Mouse (Mus musculus) thymus, adult 2 months (tissue): ENCODE measurements around the gene Mogat2. TPM values are rescaled to one million over a fixed set of nuclear protein-coding genes. Genes with fewer than 3 reads are reported as not detected.

Source experiments
- DNase-seq: peaks from one replicate; pipeline ENCODE4 v3.0.0; 2021
- H3K27ac ChIP-seq: fragments of 200-500 bp; 2 replicates; pipeline ENCODE4 v1.5.1; 2012; ENCODE audit warnings: low read length, control low read depth; ENCODE audit not compliant: control insufficient read depth, insufficient read depth
- H3K27me3 ChIP-seq: fragments of 200-500 bp; 2 replicates; pipeline ENCODE4 v1.6.1; 2012; ENCODE audit warnings: mild to moderate bottlenecking, low read length, moderate library complexity, mixed read lengths; ENCODE audit not compliant: control insufficient read depth, insufficient read depth
- H3K36me3 ChIP-seq: fragments of 200-500 bp; 2 replicates; pipeline ENCODE4 v1.6.1; 2012; ENCODE audit warnings: mild to moderate bottlenecking, low read length, moderate library complexity; ENCODE audit not compliant: control insufficient read depth, insufficient read depth
- H3K4me1 ChIP-seq: fragments of 200-500 bp; replicated peaks from 2 replicates; pipeline ENCODE4 v1.6.1; 2012; ENCODE audit warnings: low read length; ENCODE audit not compliant: control insufficient read depth, insufficient read depth
- H3K4me3 ChIP-seq: fragments of 200-500 bp; 2 replicates; pipeline ENCODE4 v1.5.1; 2012; ENCODE audit warnings: mild to moderate bottlenecking, low read length, control low read depth, moderate library complexity; ENCODE audit not compliant: control insufficient read depth, insufficient read depth
- CTCF ChIP-seq: fragments of 200-500 bp; IDR thresholded peaks from 2 replicates; pipeline ENCODE4 v1.5.1; 2012; ENCODE audit warnings: mild to moderate bottlenecking, control low read depth, low read length, moderate library complexity, borderline replicate concordance; ENCODE audit not compliant: control insufficient read depth, poor library complexity, insufficient read depth; ENCODE audit errors: extremely low read depth
- POLR2A ChIP-seq: fragments of 200-500 bp; IDR thresholded peaks from 2 replicates; pipeline ENCODE4 v1.6.1; 2012; ENCODE audit warnings: mild to moderate bottlenecking, low read length, control low read depth, moderate library complexity; ENCODE audit not compliant: control insufficient read depth, poor library complexity, insufficient read depth; ENCODE audit errors: extremely low read depth
- WGBS: fragments of 180-500 bp; shearing (Covaris S2); methylation state at CpG from one replicate; pipeline ENCODE4 v1.1.7; 2018; 5-methylcytosine and 5-hydroxymethylcytosine counted together
- polyA plus RNA-seq: library from polyadenylated mRNA; depleted of rRNA; stranded (reverse); fragments of >200 nt; gene quantifications from 2 replicates; pipeline ENCODE4 v1.2.3, GENCODE M21; 2012; rRNA removed

Gene Mogat2
- 0.32 and 0.61 TPM in 2 replicates for polyA plus RNA-seq

- H3K36me3 ChIP-seq = no peaks in the 10 kb centered on the region
- peaks cover 8% of the 10 kb centered on the region; the same call in 1 of the 2 replicates for H3K27me3 ChIP-seq
- no peaks in the 10 kb centered on the region for H3K4me1 ChIP-seq
- TF ChIP-seq CTCF = no peak
- TF ChIP-seq POLR2A = no peak
- no peak within 1 kb of the TSS for H3K27ac ChIP-seq
- DNase-seq = no peak
- H3K4me3 ChIP-seq = no peak within 1 kb of the TSS
- WGBS = 10% methylated on average over 13 of the region's 13 CpGs
These were observed at the start of gene Mogat2 for GRCm38 (mm10) chr7:99238417-99238816. Mogat2 (minus strand) TSS chr7:99238619.

- WGBS = 87% methylated on average over 3 of the region's 3 CpGs
- no peak for DNase-seq
- Histone ChIP-seq H3K4me1 (0 out of 2 replicates have a peak, but pooled peaks cover 4% of the 10 kb centered on the region), H3K27ac (no peak overlapping the region), H3K4me3 (no peak overlapping the region), H3K36me3 (no peaks in the 10 kb centered on the region), H3K27me3 (no peaks in the 10 kb centered on the region)
- no peak for TF ChIP-seq POLR2A
- no peak for TF ChIP-seq CTCF
These were observed 48.9 kb upstream of the Mogat2 start for GRCm38 (mm10) chr7:99287287-99287686.

GRCm38 (mm10) chr7:99279586-99279985, 41.2 kb upstream of the Mogat2 start:
- no peak for DNase-seq
- no peaks in the 10 kb centered on the region for H3K27me3 ChIP-seq
- no peak overlapping the region for H3K27ac ChIP-seq
- TF ChIP-seq POLR2A (no peak), CTCF (no peak)
- H3K4me1 ChIP-seq = no peaks in the 10 kb centered on the region
- no peak overlapping the region for H3K4me3 ChIP-seq
- WGBS = 90% methylated on average over 8 of the region's 8 CpGs
- no peaks in the 10 kb centered on the region for H3K36me3 ChIP-seq

GRCm38 (mm10) chr7:99278309-99278708, 39.9 kb upstream of the Mogat2 start:
- no peak for DNase-seq
- no peak overlapping the region for H3K27ac ChIP-seq
- no peaks in the 10 kb centered on the region for H3K4me1 ChIP-seq
- no peaks in the 10 kb centered on the region for H3K27me3 ChIP-seq
- H3K4me3 ChIP-seq = no peak overlapping the region
- TF ChIP-seq CTCF = no peak
- no peak for TF ChIP-seq POLR2A
- WGBS = 16% methylated on average over 8 of the region's 8 CpGs
- H3K36me3 ChIP-seq = no peaks in the 10 kb centered on the region

DNA sequence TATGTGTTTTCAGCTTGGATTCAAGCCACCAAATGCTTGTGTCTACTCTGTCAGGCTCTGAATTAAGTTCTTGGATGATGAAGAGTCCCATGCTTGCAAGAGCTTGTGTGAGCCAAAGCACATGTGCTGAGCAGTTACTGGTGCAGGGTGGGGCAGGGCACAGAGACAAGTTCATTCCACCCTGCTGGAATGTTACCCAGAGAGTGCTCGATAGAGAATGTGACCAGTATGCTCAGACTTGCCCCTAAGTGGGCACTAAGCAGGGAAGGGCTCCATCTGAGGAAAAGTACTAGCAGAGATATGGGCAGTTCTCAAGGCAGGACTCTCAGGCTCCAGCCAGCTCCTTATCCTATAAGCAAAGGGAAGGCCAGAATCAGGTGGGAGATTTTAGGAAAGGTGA, 38.3 kb upstream of the Mogat2 start:
- H3K27me3 ChIP-seq = no peaks in the 10 kb centered on the region
- H3K36me3 ChIP-seq = no peaks in the 10 kb centered on the region
- 83% methylated on average over 1 of the region's 1 CpGs for WGBS
- no peak for TF ChIP-seq CTCF
- DNase-seq = no peak
- H3K27ac ChIP-seq = no peak overlapping the region
- no peak overlapping the region for H3K4me3 ChIP-seq
- H3K4me1 ChIP-seq = no peaks in the 10 kb centered on the region

- Histone ChIP-seq H3K27me3 (no peaks in the 10 kb centered on the region; the same call in 1 of the 2 replicates), H3K4me3 (no peak overlapping the region), H3K27ac (no peak overlapping the region), H3K36me3 (no peaks in the 10 kb centered on the region), H3K4me1 (no peaks in the 10 kb centered on the region)
- TF ChIP-seq POLR2A (no peak), CTCF (no peak)
- DNase-seq = no peak
- 90% methylated on average over 6 of the region's 6 CpGs for WGBS
These were observed 36.7 kb upstream of the Mogat2 start for GRCm38 (mm10) chr7:99275131-99275530.

- Histone ChIP-seq H3K27me3 (peaks cover 8% of the 10 kb centered on the region), H3K27ac (no peak overlapping the region), H3K36me3 (no peaks in the 10 kb centered on the region), H3K4me3 (no peak overlapping the region), H3K4me1 (0 out of 2 replicates have a peak, but pooled peaks cover 3% of the 10 kb centered on the region)
- WGBS = 49% methylated on average over 9 of the region's 9 CpGs
- DNase-seq = no peak
- TF ChIP-seq CTCF = no peak
- TF ChIP-seq POLR2A = no peak
These were observed 33.2 kb upstream of the Mogat2 start for GRCm38 (mm10) chr7:99271630-99272029.
